Mouse (Mus musculus) small intestine, adult 2 months (tissue): ENCODE results near the gene Cdh13. TPM values are rescaled to one million over a fixed set of nuclear protein-coding genes. Genes with fewer than 3 reads are reported as not detected.

ENCODE experiments used
- H3K27ac ChIP-seq: fragments of 200-500 bp; 2 replicates; pipeline ENCODE4 v1.5.1; 2012; ENCODE audit warnings: low read depth, low read length, control low read depth, inconsistent platforms; ENCODE audit not compliant: insufficient read depth
- H3K27me3 ChIP-seq: fragments of 200-500 bp; 2 replicates; pipeline ENCODE4 v1.6.1; 2012; ENCODE audit warnings: mild to moderate bottlenecking, moderate library complexity, low read length, inconsistent platforms; ENCODE audit not compliant: control insufficient read depth, insufficient read depth
- H3K36me3 ChIP-seq: fragments of 200-500 bp; 2 replicates; pipeline ENCODE4 v1.6.1; 2012; ENCODE audit warnings: mild to moderate bottlenecking, low read length, control low read depth, inconsistent platforms; ENCODE audit not compliant: control insufficient read depth, insufficient read depth
- H3K4me1 ChIP-seq: fragments of 200-500 bp; 2 replicates; pipeline ENCODE4 v1.6.1; 2012; ENCODE audit warnings: low read length, inconsistent platforms, mixed read lengths; ENCODE audit not compliant: control insufficient read depth, insufficient read depth, insufficient read length
- H3K4me3 ChIP-seq: fragments of 200-500 bp; 2 replicates; pipeline ENCODE4 v1.5.1; 2012; ENCODE audit warnings: low read depth, mild to moderate bottlenecking, control low read depth, inconsistent platforms, low read length, moderate library complexity
- CTCF ChIP-seq: fragments of 200-500 bp; IDR thresholded peaks from 2 replicates; pipeline ENCODE4 v1.5.1; 2012; ENCODE audit warnings: low read depth, mild to moderate bottlenecking, control low read depth, inconsistent platforms, low read length, moderate library complexity, mixed read lengths; ENCODE audit not compliant: insufficient replicate concordance, insufficient read length; ENCODE audit errors: extremely low read depth
- POLR2A ChIP-seq: fragments of 200-500 bp; IDR thresholded peaks from 2 replicates; pipeline ENCODE4 v1.6.1; 2012; ENCODE audit warnings: low read depth, mild to moderate bottlenecking, control low read depth, inconsistent platforms, low read length, moderate library complexity
- WGBS: fragments of 180-500 bp; shearing (Covaris S2); methylation state at CpG from one replicate; pipeline ENCODE4 v1.1.7; 2018; 5-methylcytosine and 5-hydroxymethylcytosine counted together
- polyA plus RNA-seq: library from polyadenylated mRNA; depleted of rRNA; stranded (reverse); fragments of >200 nt; gene quantifications from 2 replicates; pipeline ENCODE4 v1.2.3, GENCODE M21; 2012; rRNA removed

Gene Cdh13
- 3.1 and 4.6 TPM in 2 replicates for polyA plus RNA-seq

GRCm38 (mm10) chr8:118283600-118284111 lies at the start of gene Cdh13:
Gene Cdh13 (plus strand): TSS chr8:118283733.
- TF ChIP-seq POLR2A = no peak
- no peak for TF ChIP-seq CTCF
- no peaks in the 10 kb centered on the region for H3K4me1 ChIP-seq
- no peaks in the 10 kb centered on the region for H3K36me3 ChIP-seq
- H3K4me3 ChIP-seq = peak within 1 kb of the TSS; percentile 40
- H3K27me3 ChIP-seq = peaks cover 7% of the 10 kb centered on the region
- 2% methylated on average over 33 of the region's 33 CpGs for WGBS
- H3K27ac ChIP-seq = no peak within 1 kb of the TSS

GRCm38 (mm10) chr8:118235626-118236025 lies 47.9 kb upstream of the Cdh13 start:
- H3K27ac ChIP-seq = no peak overlapping the region
- TF ChIP-seq POLR2A (no peak), CTCF (no peak)
- no peak overlapping the region for H3K4me3 ChIP-seq
- H3K36me3 ChIP-seq = no peaks in the 10 kb centered on the region
- H3K4me1 ChIP-seq = no peaks in the 10 kb centered on the region
- no peaks in the 10 kb centered on the region for H3K27me3 ChIP-seq
- 85% methylated on average over 7 of the region's 7 CpGs for WGBS

- no peaks in the 10 kb centered on the region for H3K36me3 ChIP-seq
- no peak overlapping the region for H3K27ac ChIP-seq
- WGBS = 62% methylated on average over 11 of the region's 11 CpGs
- H3K4me3 ChIP-seq = no peak overlapping the region
- no peaks in the 10 kb centered on the region for H3K27me3 ChIP-seq
- no peaks in the 10 kb centered on the region for H3K4me1 ChIP-seq
- TF ChIP-seq POLR2A (no peak), CTCF (no peak)
Measured at GRCm38 (mm10) chr8:118237150-118237620, 46.3 kb upstream of the Cdh13 start.

GRCm38 (mm10) chr8:118238156-118238555 lies 45.4 kb upstream of the Cdh13 start:
- H3K27ac ChIP-seq = no peak overlapping the region
- H3K27me3 ChIP-seq = no peaks in the 10 kb centered on the region
- H3K36me3 ChIP-seq = no peaks in the 10 kb centered on the region
- TF ChIP-seq POLR2A (no peak), CTCF (no peak)
- 77% methylated on average over 5 of the region's 5 CpGs for WGBS
- H3K4me3 ChIP-seq = no peak overlapping the region
- no peaks in the 10 kb centered on the region for H3K4me1 ChIP-seq

GRCm38 (mm10) chr8:118239186-118239585 lies 44.3 kb upstream of the Cdh13 start:
- H3K27ac ChIP-seq = no peak overlapping the region
- no peaks in the 10 kb centered on the region for H3K4me1 ChIP-seq
- H3K36me3 ChIP-seq = no peaks in the 10 kb centered on the region
- H3K4me3 ChIP-seq = no peak overlapping the region
- WGBS = 53% methylated on average over 1 of the region's 1 CpGs
- H3K27me3 ChIP-seq = no peaks in the 10 kb centered on the region
- no peak for TF ChIP-seq POLR2A
- TF ChIP-seq CTCF = no peak

- Histone ChIP-seq H3K27me3 (no peaks in the 10 kb centered on the region), H3K36me3 (no peaks in the 10 kb centered on the region), H3K27ac (no peak overlapping the region), H3K4me3 (no peak overlapping the region), H3K4me1 (no peaks in the 10 kb centered on the region)
- 72% methylated on average over 5 of the region's 5 CpGs for WGBS
- TF ChIP-seq POLR2A (no peak), CTCF (no peak)
Measured at GRCm38 (mm10) chr8:118249319-118249718, 34.2 kb upstream of the Cdh13 start.

GRCm38 (mm10) chr8:118249923-118250322 lies 33.6 kb upstream of the Cdh13 start:
- TF ChIP-seq CTCF = no peak
- no peak for TF ChIP-seq POLR2A
- 85% methylated on average over 7 of the region's 7 CpGs for WGBS
- no peaks in the 10 kb centered on the region for H3K4me1 ChIP-seq
- H3K4me3 ChIP-seq = no peak overlapping the region
- H3K36me3 ChIP-seq = no peaks in the 10 kb centered on the region
- no peaks in the 10 kb centered on the region for H3K27me3 ChIP-seq
- H3K27ac ChIP-seq = no peak overlapping the region

GRCm38 (mm10) chr8:118263117-118263516 lies 20.4 kb upstream of the Cdh13 start:
- 36% methylated on average over 4 of the region's 4 CpGs for WGBS
- H3K4me1 ChIP-seq = no peaks in the 10 kb centered on the region
- TF ChIP-seq CTCF = no peak
- no peak overlapping the region for H3K4me3 ChIP-seq
- H3K36me3 ChIP-seq = no peaks in the 10 kb centered on the region
- H3K27me3 ChIP-seq = no peaks in the 10 kb centered on the region
- H3K27ac ChIP-seq = no peak overlapping the region
